Mouse (Mus musculus) ES-Bruce4 (cell line): ENCODE data around the gene Arhgap18. TPM values are rescaled to one million over a fixed set of nuclear protein-coding genes. Genes with fewer than 3 reads are reported as not detected.

ENCODE experiments used
- H3K27ac ChIP-seq: 2 replicates; pipeline ENCODE4 v1.5.1; 2012; ENCODE audit warnings: low read length, inconsistent platforms; ENCODE audit not compliant: insufficient read depth
- H3K27me3 ChIP-seq: 2 replicates; pipeline ENCODE4 v1.6.1; 2012; ENCODE audit warnings: mild to moderate bottlenecking, low read length, inconsistent platforms; ENCODE audit not compliant: control insufficient read depth, poor library complexity, insufficient read depth, severe bottlenecking
- H3K36me3 ChIP-seq: 2 replicates; pipeline ENCODE4 v1.6.1; 2012; ENCODE audit warnings: inconsistent platforms, mild to moderate bottlenecking, low read length, moderate library complexity; ENCODE audit not compliant: control insufficient read depth, poor library complexity, insufficient read depth, severe bottlenecking
- H3K4me1 ChIP-seq: one replicate; pipeline ENCODE4 v1.8.1; 2011; ENCODE audit warnings: low read length; ENCODE audit not compliant: control insufficient read depth, insufficient read depth
- H3K4me3 ChIP-seq: 2 replicates; pipeline ENCODE4 v1.5.1; 2011; ENCODE audit warnings: low read depth, mild to moderate bottlenecking, low read length
- H3K9ac ChIP-seq: 2 replicates; pipeline ENCODE4 v1.6.1; 2012; ENCODE audit warnings: low read depth, mild to moderate bottlenecking, inconsistent platforms; ENCODE audit not compliant: poor library complexity, severe bottlenecking
- H3K9me3 ChIP-seq: replicated peaks from 2 replicates; pipeline ENCODE4 v1.6.1; 2012; ENCODE audit warnings: mild to moderate bottlenecking, low read length, inconsistent platforms; ENCODE audit not compliant: control insufficient read depth, poor library complexity, insufficient read depth, severe bottlenecking
- CTCF ChIP-seq: IDR thresholded peaks from one replicate; pipeline ENCODE4 v1.8.1; 2011; ENCODE audit warnings: low read depth, low read length
- EP300 ChIP-seq: IDR thresholded peaks from 2 replicates; pipeline ENCODE4 v1.6.1; 2011; ENCODE audit warnings: low read depth, low read length; ENCODE audit not compliant: insufficient read depth
- POLR2A ChIP-seq: IDR thresholded peaks from one replicate; pipeline ENCODE4 v1.8.1; 2011; ENCODE audit warnings: low read length; ENCODE audit not compliant: insufficient read depth
- polyA plus RNA-seq: library from polyadenylated mRNA; stranded (reverse); fragments of >200 nt; gene quantifications from 2 replicates; pipeline ENCODE4 v1.2.4, GENCODE M21; 2011; ENCODE audit warnings: low read depth; ENCODE audit not compliant: missing spikeins, insufficient read depth, insufficient read length

Gene Arhgap18
- polyA plus RNA-seq, 1 experiment = 6.9 TPM

DNA sequence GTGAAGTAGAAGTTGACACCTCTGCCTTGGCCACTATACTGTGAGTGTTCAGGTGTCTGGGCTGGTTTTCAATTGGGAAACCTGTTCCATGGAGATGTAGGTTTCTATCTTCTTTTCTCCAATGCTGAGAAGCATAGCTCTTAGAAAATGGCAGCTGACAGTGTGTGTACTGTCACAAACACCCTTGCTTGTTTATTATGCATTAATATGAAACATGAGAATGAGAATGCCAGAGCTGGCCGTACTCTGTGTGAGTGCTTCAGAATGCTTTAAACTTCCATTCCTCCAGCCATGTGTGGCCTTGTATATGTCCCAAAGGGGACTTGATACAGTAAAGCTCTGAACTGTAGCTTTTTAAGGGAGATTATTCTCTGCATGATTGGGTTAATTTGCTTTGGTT is 110.8 kb downstream of the Arhgap18 start:
- TF ChIP-seq POLR2A = no peak
- no peak for TF ChIP-seq EP300
- no peak for TF ChIP-seq CTCF

DNA sequence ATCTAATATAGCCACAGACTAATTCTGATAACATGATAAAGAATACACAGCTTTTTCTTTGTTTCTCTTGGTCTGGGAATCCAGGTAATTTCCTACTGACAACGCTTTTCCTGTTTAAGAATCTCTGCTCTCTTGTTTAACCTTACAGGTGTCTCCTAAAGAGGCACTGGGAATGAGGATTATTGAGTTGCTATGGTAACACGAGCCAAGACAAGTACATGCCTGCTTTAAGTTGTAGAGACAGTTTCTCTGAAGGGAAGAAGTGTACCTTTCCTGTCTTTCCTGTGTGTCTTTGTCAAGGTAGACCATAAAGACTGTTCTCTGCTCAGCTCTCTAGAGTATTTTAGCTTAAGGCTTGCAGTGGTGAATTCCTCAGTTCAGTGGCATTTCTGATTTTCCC is 117.6 kb downstream of the Arhgap18 start:
- H3K9me3 ChIP-seq = no peaks in the 10 kb centered on the region
- no peaks in the 10 kb centered on the region for H3K4me1 ChIP-seq
- TF ChIP-seq EP300 (no peak), POLR2A (no peak), CTCF (no peak)
- no peak overlapping the region for H3K9ac ChIP-seq
- H3K36me3 ChIP-seq = no peaks in the 10 kb centered on the region
- no peak overlapping the region for H3K4me3 ChIP-seq
- no peaks in the 10 kb centered on the region for H3K27me3 ChIP-seq
- no peak overlapping the region for H3K27ac ChIP-seq

More for the DNA sequence above, 110.8 kb downstream of the Arhgap18 start:
- Histone ChIP-seq H3K27me3 (no peaks in the 10 kb centered on the region), H3K9me3 (no peaks in the 10 kb centered on the region), H3K36me3 (no peaks in the 10 kb centered on the region), H3K27ac (no peak overlapping the region), H3K4me1 (no peaks in the 10 kb centered on the region), H3K4me3 (no peak overlapping the region), H3K9ac (no peak overlapping the region)

DNA sequence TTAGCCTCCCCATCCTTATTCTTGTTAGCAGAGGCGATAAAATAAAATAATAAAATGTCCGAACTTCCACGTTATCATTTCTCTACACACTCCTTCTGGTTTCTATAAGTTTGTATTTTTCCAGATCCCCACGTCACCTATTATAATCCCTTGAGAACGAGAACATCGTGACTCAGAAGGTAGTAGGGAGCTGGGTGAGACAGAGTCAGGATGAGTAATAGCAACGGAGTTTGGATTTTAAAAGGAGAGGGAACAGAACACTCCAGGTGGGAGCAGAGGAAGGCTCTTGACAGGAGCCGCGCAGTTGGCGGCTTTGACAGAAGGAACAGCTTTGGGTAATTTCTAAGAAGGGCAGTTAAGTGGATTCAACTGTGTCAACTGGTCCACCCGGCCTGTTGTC is 124.1 kb downstream of the Arhgap18 start:
- Histone ChIP-seq H3K36me3 (no peaks in the 10 kb centered on the region), H3K9ac (no peak overlapping the region), H3K4me1 (no peaks in the 10 kb centered on the region), H3K27me3 (no peaks in the 10 kb centered on the region), H3K27ac (no peak overlapping the region), H3K4me3 (no peak overlapping the region), H3K9me3 (no peaks in the 10 kb centered on the region)
- no peak for TF ChIP-seq CTCF
- no peak for TF ChIP-seq EP300
- TF ChIP-seq POLR2A = no peak

DNA sequence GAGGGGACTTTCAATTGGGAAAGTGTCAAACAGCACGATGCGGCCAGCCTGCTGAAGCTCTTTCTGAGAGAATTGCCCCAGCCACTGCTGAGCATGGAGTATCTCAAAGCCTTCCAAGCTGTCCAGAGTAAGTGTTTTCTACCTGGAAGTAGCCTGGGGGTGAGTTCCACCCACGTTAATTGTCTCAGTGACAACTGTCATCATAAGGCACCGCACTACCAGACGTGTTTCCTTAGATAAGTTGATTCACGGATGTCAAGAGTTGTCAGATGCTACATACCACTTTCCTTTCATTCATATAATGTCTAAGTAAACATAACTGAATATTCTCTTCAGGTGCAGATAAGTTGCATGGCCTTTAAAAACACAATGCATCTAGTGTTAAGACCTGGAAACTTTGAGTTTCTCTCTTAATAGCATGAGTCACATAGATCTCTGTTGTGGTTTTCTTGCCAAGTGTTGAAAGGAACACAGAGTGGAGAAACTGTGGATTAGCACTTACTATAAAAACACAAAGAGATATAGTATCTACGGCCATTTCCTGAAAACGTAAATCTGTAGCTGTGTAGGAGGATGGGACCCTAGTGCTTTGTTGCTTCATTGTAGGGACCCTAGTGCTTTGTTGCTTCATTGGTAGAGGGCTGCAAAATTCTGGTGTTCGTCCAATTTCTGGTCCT is 125.8 kb downstream of the Arhgap18 start:
- Histone ChIP-seq H3K27me3 (no peaks in the 10 kb centered on the region), H3K9me3 (no peaks in the 10 kb centered on the region), H3K9ac (no peak overlapping the region), H3K4me3 (no peak overlapping the region), H3K4me1 (no peaks in the 10 kb centered on the region), H3K27ac (no peak overlapping the region), H3K36me3 (no peaks in the 10 kb centered on the region)
- TF ChIP-seq POLR2A (no peak), CTCF (no peak), EP300 (no peak)

DNA sequence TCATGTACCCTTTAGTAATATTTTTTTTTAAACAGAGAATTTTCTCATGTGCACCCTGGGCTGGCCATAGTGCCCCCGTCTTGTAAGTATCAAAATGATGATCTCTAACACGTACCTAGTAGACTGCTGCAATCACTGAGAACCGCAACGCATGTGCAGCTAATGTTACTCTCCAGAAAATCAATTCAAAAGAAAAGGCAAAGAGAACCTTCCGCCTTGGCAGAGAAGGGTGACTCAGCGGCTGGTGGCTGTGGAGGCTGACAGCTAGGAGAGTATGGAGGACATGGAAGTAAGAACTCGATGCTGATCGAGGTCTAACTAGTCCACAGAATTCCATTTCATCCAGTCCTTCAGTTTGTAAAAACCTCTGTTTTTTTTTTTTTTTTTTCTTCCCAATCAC is 131.7 kb downstream of the Arhgap18 start:
- H3K36me3 ChIP-seq = no peaks in the 10 kb centered on the region
- H3K27me3 ChIP-seq = no peaks in the 10 kb centered on the region
- TF ChIP-seq CTCF (no peak), EP300 (no peak), POLR2A (no peak)
- no peaks in the 10 kb centered on the region for H3K4me1 ChIP-seq
- H3K9ac ChIP-seq = no peak overlapping the region
- no peak overlapping the region for H3K4me3 ChIP-seq
- H3K9me3 ChIP-seq = no peaks in the 10 kb centered on the region
- H3K27ac ChIP-seq = no peak overlapping the region

DNA sequence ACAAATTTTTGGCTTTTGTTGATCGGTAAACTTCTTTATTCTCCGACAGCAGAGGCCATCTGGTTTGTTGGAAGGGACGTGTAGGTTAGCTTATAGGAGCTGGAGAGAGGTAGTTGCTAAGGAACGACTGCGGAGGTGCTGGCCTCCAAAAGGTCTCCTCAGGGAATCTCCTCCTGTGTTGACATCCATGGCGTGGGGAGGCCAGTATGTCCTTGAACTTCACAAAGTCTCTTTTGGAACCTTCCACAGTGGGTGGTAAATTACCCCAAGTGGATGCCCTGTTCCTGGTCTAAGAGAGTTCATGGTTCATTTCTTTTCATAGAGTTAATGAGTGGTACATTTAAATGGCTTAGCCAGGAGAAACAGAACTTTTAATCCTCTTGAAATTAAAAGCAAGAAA is 136.0 kb downstream of the Arhgap18 start:
- Histone ChIP-seq H3K4me3 (no peak overlapping the region), H3K9me3 (no peaks in the 10 kb centered on the region), H3K27me3 (no peaks in the 10 kb centered on the region), H3K4me1 (no peaks in the 10 kb centered on the region), H3K27ac (no peak overlapping the region), H3K9ac (no peak overlapping the region), H3K36me3 (no peaks in the 10 kb centered on the region)
- TF ChIP-seq CTCF (no peak), EP300 (no peak), POLR2A (no peak)
